Mouse (Mus musculus) Patski (cell line): ENCODE measurements around the gene Hexim2. TPM values are rescaled to one million over a fixed set of nuclear protein-coding genes. Genes with fewer than 3 reads are reported as not detected.

Experiments used
- ATAC-seq: fragments of 100-300 bp; one replicate; pipeline ENCODE4 v1.8.0; 2021
- CTCF ChIA-PET: fragments of 350-600 bp; sonication (Branson Sonifier 250); formaldehyde crosslinking; loops from one replicate; lab custom pipeline; 2022; ENCODE audit warnings: inconsistent platforms; lab: Charles Lee
- POLR2A ChIA-PET: fragments of 350-600 bp; sonication (Branson Sonifier 250); formaldehyde crosslinking; loops from one replicate; lab custom pipeline; 2022; ENCODE audit warnings: antibody characterized with exemption, inconsistent platforms; lab: Charles Lee
- DNase-seq: peaks from one replicate; pipeline ENCODE4 v3.0.0-alpha.2; 2011; ENCODE audit warnings: low read depth, low spot score
- H3K27me3 ChIP-seq: fragments of 371-371 bp; one replicate; pipeline ENCODE4 v1.5.1; 2021
- CTCF ChIP-seq: fragments of 100-300 bp; IDR thresholded peaks from one replicate; pipeline ENCODE4 v1.5.1; 2021
- in situ Hi-C: fragments of 300-500 bp; cut with MboI; formaldehyde crosslinking; loops from 3 replicates; pipeline ENCODE4 v1.11.1; 2018; ENCODE audit warnings: low pct_unique_long_range_greater_than_20kb, mixed read lengths
- polyA plus RNA-seq: library from polyadenylated mRNA; unstranded; gene quantifications from one replicate; pipeline ENCODE4 v1.2.3, GENCODE M21; 2021

Hexim2 gene
- polyA plus RNA-seq, 1 experiment from 2014 or later = 20.6 TPM

- DNase-seq = peak; percentile 48
These were observed 42.7 kb downstream of the Hexim2 start for GRCm38 (mm10) chr11:103174891-103175391.

DNA sequence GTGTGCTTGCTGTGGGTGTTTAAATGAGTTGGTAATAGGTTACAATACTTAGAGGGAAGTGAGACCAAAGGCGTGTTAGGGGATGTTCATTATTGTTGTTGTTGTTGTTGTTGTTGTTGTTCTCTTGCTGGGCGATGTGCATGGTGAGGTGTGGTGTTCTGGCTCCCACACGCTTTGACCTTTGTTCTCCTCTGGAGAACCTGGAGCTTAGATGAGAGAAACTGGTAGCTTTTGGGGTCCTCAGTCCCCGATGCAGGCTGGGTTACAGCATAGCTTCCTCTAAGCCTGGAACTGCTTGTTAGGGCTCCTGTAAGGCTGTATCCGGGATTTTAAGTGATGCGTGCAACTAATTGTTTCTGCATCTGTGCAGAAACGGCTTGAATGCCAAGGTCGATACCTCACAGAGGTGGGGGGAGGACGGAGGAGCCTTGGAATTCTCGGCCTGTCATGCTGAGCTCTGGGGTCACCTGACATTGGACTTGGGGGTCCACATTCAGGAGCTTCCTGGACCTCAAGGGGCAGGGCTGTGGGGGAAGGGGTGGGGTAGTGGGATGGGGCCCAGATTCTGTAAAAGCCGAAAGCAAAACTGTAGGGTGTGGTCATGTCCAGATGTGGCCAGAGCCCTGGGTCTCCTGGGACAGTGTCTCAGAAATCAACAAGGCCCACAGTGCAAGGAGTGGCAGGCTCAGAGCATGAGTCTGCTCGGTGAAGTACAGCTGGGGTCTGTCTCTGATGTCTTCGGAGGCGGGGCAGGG, 43.6 kb downstream of the Hexim2 start:
- POLR2A ChIA-PET = interaction anchor here (0.6 to 1.5 kb wide), 3 partner anchors 8 to 81 kb away, joined by 3 to 7 read pairs (median 3); partner anchors contain the start of gene Hexim1
- no peak for DNase-seq
- in situ Hi-C loops = no loop called here

More at GRCm38 (mm10) chr11:103174891-103175391, 42.7 kb downstream of the Hexim2 start:
- peak; percentile 47 for ATAC-seq
- no peak for TF ChIP-seq CTCF
- CTCF ChIA-PET = interaction anchor here (1.0 to 3.1 kb wide), 9 partner anchors 10 to 150 kb away, joined by 3 to 13 read pairs (median 5); partner anchors contain the start of genes Acbd4 and Plcd3
- no peaks in the 10 kb centered on the region for H3K27me3 ChIP-seq
- POLR2A ChIA-PET = interaction anchor here (1.5 kb wide), 1 partner anchor 60 kb away, joined by 7 read pairs; the partner anchor contains the start of gene Hexim1
- in situ Hi-C loops = no loop called here

GRCm38 (mm10) chr11:103176510-103176909, 44.3 kb downstream of the Hexim2 start:
- ATAC-seq = no peak
- no peaks in the 10 kb centered on the region for H3K27me3 ChIP-seq
- TF ChIP-seq CTCF = no peak
- ChIA-PET CTCF (interaction anchor here (1.5 to 3.1 kb wide), 3 partner anchors 8 to 148 kb away, joined by 5 to 13 read pairs (median 5); no protein-coding TSS in a partner anchor), POLR2A (interaction anchor here (1.4 kb wide), 1 partner anchor 8 kb away, joined by 3 read pairs; no protein-coding TSS in a partner anchor)
- in situ Hi-C loops = no loop called here
- no peak for DNase-seq

More for the DNA sequence above, 43.6 kb downstream of the Hexim2 start:
- CTCF ChIA-PET = interaction anchor here (1.0 to 3.1 kb wide), 7 partner anchors 9 to 149 kb away, joined by 3 to 13 read pairs (median 5); partner anchors contain the start of genes Acbd4 and Plcd3
- no peaks in the 10 kb centered on the region for H3K27me3 ChIP-seq
- no peak for ATAC-seq
- TF ChIP-seq CTCF = no peak

GRCm38 (mm10) chr11:103177216-103177615, 45.0 kb downstream of the Hexim2 start:
- ChIA-PET CTCF (no interaction called here), POLR2A (interaction anchor here (1.6 kb wide), 1 partner anchor 16 kb away, joined by 3 read pairs; no protein-coding TSS in a partner anchor)
- ATAC-seq (no peak), DNase-seq (no peak)
- no peaks in the 10 kb centered on the region for H3K27me3 ChIP-seq
- TF ChIP-seq CTCF = no peak
- in situ Hi-C loops = no loop called here

DNA sequence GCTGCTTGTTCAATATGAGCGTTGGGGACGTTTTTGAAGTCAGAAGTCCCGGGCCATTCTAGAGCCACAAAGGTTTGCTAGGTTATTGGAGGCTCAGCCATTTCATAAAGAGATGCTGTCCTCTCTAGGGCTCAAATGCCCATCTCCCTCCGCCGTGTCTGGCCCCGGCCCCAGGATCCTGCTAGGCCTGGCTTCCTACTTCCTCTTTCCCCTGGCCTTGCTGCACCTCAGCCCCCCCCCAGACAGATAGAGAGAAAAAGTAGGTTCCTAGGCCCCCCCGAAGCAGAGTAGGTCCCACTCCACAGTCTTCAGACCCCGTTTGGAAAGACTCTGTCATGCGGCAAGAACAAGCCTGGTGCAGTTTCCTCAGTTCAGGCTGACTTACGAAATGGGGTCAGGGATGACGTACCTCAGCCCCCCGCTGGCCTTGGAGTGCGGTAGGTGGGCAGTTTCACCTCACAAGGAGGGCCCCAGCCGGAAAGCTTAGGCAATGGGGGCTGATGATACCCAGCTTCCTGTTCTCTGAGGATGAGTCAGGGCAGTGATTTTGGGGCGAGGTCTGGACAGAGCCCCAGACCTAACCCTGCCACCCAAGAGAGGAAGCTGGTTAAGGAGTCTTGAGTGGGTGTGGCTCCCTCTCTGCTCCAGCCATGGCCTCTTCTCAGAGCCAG, 45.7 kb downstream of the Hexim2 start:
- ATAC-seq (no peak), DNase-seq (no peak)
- no peak for TF ChIP-seq CTCF
- no peaks in the 10 kb centered on the region for H3K27me3 ChIP-seq
- in situ Hi-C loops = no loop called here
- POLR2A ChIA-PET = interaction anchor here (1.6 kb wide), 1 partner anchor 15 kb away, joined by 3 read pairs; no protein-coding TSS in a partner anchor
- CTCF ChIA-PET = no interaction called here

GRCm38 (mm10) chr11:103178748-103179147, 46.5 kb downstream of the Hexim2 start:
- ATAC-seq (no peak), DNase-seq (no peak)
- CTCF ChIA-PET = no interaction called here
- no peaks in the 10 kb centered on the region for H3K27me3 ChIP-seq
- no peak for TF ChIP-seq CTCF
- POLR2A ChIA-PET = interaction anchor here (1.6 kb wide), 1 partner anchor 14 kb away, joined by 3 read pairs; no protein-coding TSS in a partner anchor
- in situ Hi-C loops = no loop called here

DNA sequence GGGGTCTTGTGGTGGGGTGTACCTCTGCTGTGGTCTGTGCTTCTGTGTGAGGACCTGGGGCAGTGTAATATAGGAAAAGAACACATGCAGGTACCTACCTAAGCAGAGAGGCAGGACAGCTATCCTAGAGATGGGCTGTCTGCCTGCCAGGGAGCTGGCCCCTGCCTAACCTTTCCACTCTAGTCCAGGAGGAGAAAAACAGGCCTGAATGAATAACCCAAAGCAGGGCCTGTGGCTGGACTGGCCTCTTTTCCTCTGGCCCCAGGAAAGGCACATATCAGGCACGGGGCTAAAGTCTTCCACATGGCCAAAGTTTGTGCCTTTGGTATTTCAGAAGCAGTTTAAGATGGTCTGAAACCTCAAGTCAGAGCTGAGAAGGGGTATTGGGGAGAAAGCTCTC, 48.2 kb downstream of the Hexim2 start:
- DNase-seq = no peak
- H3K27me3 ChIP-seq = no peaks in the 10 kb centered on the region
- no peak for TF ChIP-seq CTCF
- ChIA-PET CTCF (no interaction called here), POLR2A (no interaction called here)
- in situ Hi-C loops = no loop called here
- no peak for ATAC-seq

DNA sequence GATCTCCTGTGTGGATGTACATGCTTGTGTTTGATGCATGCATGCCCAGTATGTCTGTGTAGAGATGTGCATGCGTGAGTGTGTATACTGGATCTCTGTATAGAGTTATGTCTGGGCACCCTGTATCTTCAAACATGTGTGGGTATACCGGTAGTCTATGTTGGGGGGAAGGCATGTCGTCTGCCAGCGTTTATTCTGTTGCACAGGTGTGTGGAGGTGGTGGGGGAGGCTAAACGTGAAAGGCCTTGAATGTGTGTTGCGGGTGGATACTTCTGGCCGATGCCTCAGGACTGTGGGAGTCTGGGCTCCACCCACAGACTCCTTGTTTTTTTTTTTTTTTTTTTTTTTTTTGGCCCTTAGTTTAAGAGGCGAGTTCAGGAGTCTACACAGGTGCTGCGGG, 49.1 kb downstream of the Hexim2 start:
- no peak for TF ChIP-seq CTCF
- no peak for ATAC-seq
- ChIA-PET POLR2A (no interaction called here), CTCF (interaction anchor here (0.8 kb wide), 1 partner anchor 13 kb away, joined by 3 read pairs; no protein-coding TSS in a partner anchor)
- H3K27me3 ChIP-seq = no peaks in the 10 kb centered on the region
- in situ Hi-C loops = no loop called here
- no peak for DNase-seq

DNA sequence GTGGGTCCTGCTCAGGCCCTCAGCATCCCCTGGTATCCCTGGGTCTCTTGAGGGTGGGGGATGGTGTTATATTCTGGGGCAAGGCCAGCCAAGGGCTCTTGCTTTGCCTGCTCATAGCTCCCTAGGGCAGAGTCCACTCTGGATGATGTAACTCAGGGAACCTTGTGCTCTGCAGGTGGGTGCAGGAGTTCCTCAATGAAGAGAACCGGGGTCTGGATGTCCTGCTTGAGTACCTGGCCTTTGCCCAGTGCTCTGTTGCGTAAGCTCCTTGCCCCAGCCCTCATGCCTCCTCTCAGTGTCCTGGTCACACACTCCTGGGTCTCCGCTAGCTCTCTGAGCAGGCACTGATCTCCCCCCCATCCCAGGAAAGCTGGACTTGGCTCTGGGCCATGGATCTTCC, 49.7 kb downstream of the Hexim2 start:
- DNase-seq (no peak), ATAC-seq (no peak)
- ChIA-PET POLR2A (no interaction called here), CTCF (interaction anchor here (0.8 kb wide), 1 partner anchor 13 kb away, joined by 3 read pairs; no protein-coding TSS in a partner anchor)
- no peak for TF ChIP-seq CTCF
- in situ Hi-C loops = no loop called here
- H3K27me3 ChIP-seq = no peaks in the 10 kb centered on the region

DNA sequence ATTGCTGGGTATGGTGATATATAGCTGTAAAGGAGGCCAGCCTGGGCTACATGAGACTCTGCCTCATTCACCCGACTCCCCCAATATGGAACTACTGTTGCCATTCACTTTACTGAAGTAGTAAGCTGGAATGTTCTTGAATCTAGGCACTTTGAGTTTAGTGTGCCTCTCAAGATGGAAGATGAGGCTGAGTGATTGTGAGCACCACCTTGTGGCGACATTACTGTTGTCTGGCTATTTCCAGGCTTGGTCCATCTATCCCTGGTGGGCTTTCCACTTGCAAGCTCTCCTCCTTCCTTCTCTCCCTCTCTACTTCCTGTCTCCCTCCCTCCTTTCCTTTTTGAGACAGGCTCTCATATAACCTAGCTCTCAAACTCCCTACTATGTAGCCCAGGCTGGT, 52.7 kb downstream of the Hexim2 start:
- no peak for ATAC-seq
- no peak for DNase-seq
- ChIA-PET POLR2A (interaction anchor here (0.9 to 1.2 kb wide), 3 partner anchors 9 to 16 kb away, joined by 3 to 4 read pairs (median 3); no protein-coding TSS in a partner anchor), CTCF (interaction anchor here (0.7 to 2.2 kb wide), 10 partner anchors 9 to 140 kb away, joined by 3 to 13 read pairs (median 4); partner anchors contain the start of genes Acbd4, Plcd3 and Spata32)
- TF ChIP-seq CTCF = no peak
- in situ Hi-C loops = no loop called here
- H3K27me3 ChIP-seq = no peaks in the 10 kb centered on the region

Other genes starting within 250 kb of the Hexim2 start
- gene Fam187a, start 247.3 kb upstream of the Hexim2 start, polyA plus RNA-seq = 0.26 TPM
- 0.44 TPM for gene Gfap, start 231.5 kb upstream of the Hexim2 start, polyA plus RNA-seq
- 13.4 TPM for gene Kif18b, start 207.3 kb upstream of the Hexim2 start, polyA plus RNA-seq
- gene C1ql1, start 185.7 kb upstream of the Hexim2 start, polyA plus RNA-seq = 19.6 TPM
- gene Nmt1, start 104.2 kb upstream of the Hexim2 start, polyA plus RNA-seq = 87.5 TPM
- 60.6 TPM for gene Dcakd, start 104.1 kb upstream of the Hexim2 start, polyA plus RNA-seq
- gene Plcd3, start 30.8 kb upstream of the Hexim2 start, polyA plus RNA-seq = 56.1 TPM
- 100 TPM for gene Acbd4, start 30.7 kb upstream of the Hexim2 start, polyA plus RNA-seq
- gene Hexim1, start 16.2 kb upstream of the Hexim2 start, polyA plus RNA-seq = 47.5 TPM
- gene Fmnl1, start 38.7 kb downstream of the Hexim2 start, polyA plus RNA-seq = 22.4 TPM
- 0.17 TPM for gene 1700023F06Rik, start 76.1 kb downstream of the Hexim2 start, polyA plus RNA-seq
- not detected for gene Spata32, start 86.0 kb downstream of the Hexim2 start, polyA plus RNA-seq
- gene Map3k14, start 135.0 kb downstream of the Hexim2 start, polyA plus RNA-seq = 16.8 TPM
- gene Arhgap27, start 231.3 kb downstream of the Hexim2 start, polyA plus RNA-seq = 11.9 TPM